In genomic region chr3:32430394-32430793, GRCm38 (mm10) we compare ENCODE assay signal across 11 mouse cellular contexts.
"Had no signal": no experiment of that assay in that cellular context is flagged by ENCODE, and none has a peak within 500 bp of the region (broad histone marks: within the 10 kb centered on the region; RNA-seq: fewer than 3 reads in every experiment).

No protein-coding gene starts in this region.

- H3K36me3 ChIP-seq: midbrain, embryonic 15.5 days; neural tube, embryonic 12.5 days had no signal

- DNase-seq: kidney, postnatal 14 days; lung, postnatal 36 days; thymus, adult 18-20 months; thymus, postnatal 14 days had no signal

- H3K4me3 ChIP-seq: kidney, embryonic 15.5 days; limb, embryonic 10.5 days; liver, embryonic 12.5 days; midbrain, embryonic 15.5 days; neural tube, embryonic 12.5 days had no signal

- H3K4me2 ChIP-seq: kidney, embryonic 15.5 days; liver, embryonic 12.5 days; midbrain, embryonic 11.5 days; midbrain, embryonic 15.5 days; neural tube, embryonic 12.5 days had no signal

- H3K9me3 ChIP-seq: kidney, embryonic 15.5 days; limb, embryonic 10.5 days; liver, embryonic 12.5 days; midbrain, embryonic 15.5 days; neural tube, embryonic 12.5 days had no signal

- ATAC-seq: liver, embryonic 12.5 days; midbrain, embryonic 15.5 days had no signal

- H3K27ac ChIP-seq: kidney, embryonic 15.5 days; limb, embryonic 10.5 days; liver, embryonic 12.5 days; midbrain, embryonic 15.5 days; neural tube, embryonic 12.5 days; stomach, postnatal 0 days had no signal

- H3K9ac ChIP-seq: kidney, embryonic 15.5 days; liver, embryonic 12.5 days; midbrain, embryonic 15.5 days; neural tube, embryonic 12.5 days had no signal

- H3K4me1 ChIP-seq: neural tube, embryonic 12.5 days had no signal

- H3K27me3 ChIP-seq: kidney, embryonic 15.5 days; liver, embryonic 12.5 days; midbrain, embryonic 15.5 days; neural tube, embryonic 12.5 days had no signal
